In the genomic region with DNA sequence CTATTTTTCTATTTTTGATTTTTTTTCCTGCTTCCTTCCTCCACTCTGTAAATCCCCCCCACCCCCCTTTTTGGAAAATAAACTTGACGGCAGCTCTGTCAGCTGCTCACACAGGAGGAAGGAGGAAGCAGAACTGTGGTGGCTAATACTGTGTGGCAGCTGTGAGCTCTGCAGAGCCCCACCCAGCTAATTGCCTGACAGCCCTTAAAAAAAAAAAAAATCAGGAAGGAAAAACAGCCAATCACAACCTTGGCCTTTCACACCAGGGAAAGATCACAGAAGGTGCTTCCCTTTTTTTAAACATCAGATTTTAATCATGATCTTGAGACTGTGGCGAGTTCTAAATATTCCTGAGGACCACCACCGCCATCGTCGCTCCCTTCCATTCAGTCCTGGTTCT, we compare ENCODE assay signal across 8 mouse cellular contexts.
A peak's percentile ranks its signal among the peaks of the same experiment; 100 is the strongest.
DNase-seq lines count a peak whose midpoint lies in the region; ATAC-seq and TF ChIP-seq lines count a peak whose summit lies in the region.

No protein-coding gene starts in this region.

- no peak overlapping the region for H3K4me3 ChIP-seq in hindbrain, embryonic 10.5 days
- no peak overlapping the region for H3K4me3 ChIP-seq in hindbrain, postnatal 0 days (ENCODE audit: low read length)
- H3K4me3 ChIP-seq in heart, embryonic 16.5 days (ENCODE audit: low read length), result no peak overlapping the region

- WGBS in hindbrain, embryonic 10.5 days, result 60% methylated on average over 5 of the region's 5 CpGs
- 45% methylated on average over 5 of the region's 5 CpGs for WGBS in hindbrain, postnatal 0 days
- WGBS in heart, embryonic 16.5 days, result 43% methylated on average over 5 of the region's 5 CpGs

- H3K27me3 ChIP-seq in hindbrain, embryonic 10.5 days (ENCODE audit: insufficient read depth, poor library complexity, severe bottlenecking), result peaks cover 66% of the 10 kb centered on the region
- H3K27me3 ChIP-seq in hindbrain, postnatal 0 days (ENCODE audit: insufficient read depth, low read length), result no peaks in the 10 kb centered on the region
- no peaks in the 10 kb centered on the region for H3K27me3 ChIP-seq in heart, embryonic 16.5 days (ENCODE audit: control insufficient read depth, insufficient read depth, low read length)

- H3K9ac ChIP-seq in hindbrain, postnatal 0 days (replicated peaks; ENCODE audit: low read length), result no peak overlapping the region
- H3K9ac ChIP-seq in heart, embryonic 16.5 days (ENCODE audit: low read length), result no peak overlapping the region

- H3K4me2 ChIP-seq in hindbrain, postnatal 0 days (ENCODE audit: low read depth, low read length), result no peak overlapping the region
- H3K4me2 ChIP-seq in heart, embryonic 16.5 days (ENCODE audit: low read depth, low read length), result peak overlapping the region; percentile 26; the same call in 1 of the 2 replicates

- H3K27ac ChIP-seq in hindbrain, embryonic 10.5 days, result peak overlapping the region; percentile 59; the same call in 1 of the 2 replicates
- H3K27ac ChIP-seq in hindbrain, postnatal 0 days, result no peak overlapping the region
- no peak overlapping the region for H3K27ac ChIP-seq in heart, embryonic 16.5 days (ENCODE audit: low read length)

- ATAC-seq in hindbrain, postnatal 0 days, result no peak
- no peak for ATAC-seq in heart, embryonic 16.5 days (replicated peaks; ENCODE audit: extremely low read depth, insufficient read depth, low FRiP score)
- ATAC-seq in megakaryocyte-erythroid progenitor cell, adult 5-6 weeks (replicated peaks; ENCODE audit: low FRiP score, low TSS enrichment, poor library complexity, severe bottlenecking), result 0 out of 2 replicates have a peak, but pooled peaks have one; percentile 47

- peaks cover 53% of the 10 kb centered on the region for H3K4me1 ChIP-seq in hindbrain, embryonic 10.5 days (replicated peaks)
- H3K4me1 ChIP-seq in hindbrain, postnatal 0 days (ENCODE audit: insufficient read depth, low read length), result no peaks in the 10 kb centered on the region
- no peaks in the 10 kb centered on the region for H3K4me1 ChIP-seq in heart, embryonic 16.5 days (ENCODE audit: control insufficient read depth, insufficient read depth, low read length)

- TF ChIP-seq CTCF in hindbrain, postnatal 0 days (IDR thresholded peaks at IDR 0.05; ENCODE audit: low read depth), result no peak

- DNase-seq in hindbrain, embryonic 10.5 days (ENCODE audit: low spot score), result peak; percentile 10
- DNase-seq in hindbrain, postnatal 0 days (ENCODE audit: low spot score), result no peak
- peak; percentile 76 for DNase-seq in MEL-GATA-1-ER (ENCODE audit: extremely low read depth, low read depth)
- no peak for DNase-seq in urinary bladder, postnatal 4 days (ENCODE audit: low spot score in 2 of 2)
- DNase-seq in ovary, postnatal 14 days (ENCODE audit: low spot score), result no peak
- no peak for DNase-seq in frontal cortex, postnatal 14 days (ENCODE audit: low spot score in 2 of 2)

- no peaks in the 10 kb centered on the region for H3K36me3 ChIP-seq in hindbrain, embryonic 10.5 days
- no peaks in the 10 kb centered on the region for H3K36me3 ChIP-seq in hindbrain, postnatal 0 days (ENCODE audit: insufficient read depth, low read length)
- H3K36me3 ChIP-seq in heart, embryonic 16.5 days (ENCODE audit: control insufficient read depth, insufficient read depth), result no peaks in the 10 kb centered on the region

- peaks cover 2% of the 10 kb centered on the region; the same call in 1 of the 2 replicates for H3K9me3 ChIP-seq in hindbrain, embryonic 10.5 days
- no peaks in the 10 kb centered on the region for H3K9me3 ChIP-seq in hindbrain, postnatal 0 days (ENCODE audit: low read length)
- H3K9me3 ChIP-seq in heart, embryonic 16.5 days (replicated peaks; ENCODE audit: control insufficient read depth, low read length), result no peaks in the 10 kb centered on the region

Comparison
In these comparisons a context has a peak if more than half of its experiments do, and no peak if none do; other contexts are left out.
1. DNase-seq: peak in hindbrain, embryonic 10.5 days (single experiment) and MEL-GATA-1-ER (single experiment); none in hindbrain, postnatal 0 days (single experiment), urinary bladder, postnatal 4 days (0 of 2), ovary, postnatal 14 days (single experiment) and frontal cortex, postnatal 14 days (0 of 2).